Mouse (Mus musculus) heart, embryonic 14.5 days (tissue): ENCODE measurements around the gene Pde8b. TPM values are rescaled to one million over a fixed set of nuclear protein-coding genes. Genes with fewer than 3 reads are reported as not detected.

Source experiments
- ATAC-seq: fragments of 200-750 bp; cut with Nextera tagmentation; 2 replicates; pipeline ENCODE4 v1.8.0; 2017; ENCODE audit warnings: low read depth, moderate TSS enrichment; ENCODE audit not compliant: insufficient number of reproducible peaks, insufficient read depth, low FRiP score
- H3K27ac ChIP-seq, 2 experiments: fragments of 200-500 bp in 1 of 2; fragments of 300-500 bp in 1 of 2; sonication (generic) in 1 of 2; replicated peaks in 1 of 2; 2 replicates each; pipeline ENCODE4 v1.5.1; 2012 to 2014; ENCODE audit warnings: low read depth in 2 of 2, low read length in 2 of 2, control low read depth in 1 of 2, mild to moderate bottlenecking in 1 of 2, mixed read lengths in 1 of 2; ENCODE audit not compliant: control insufficient read depth in 1 of 2, insufficient read depth in 1 of 2
- H3K27me3 ChIP-seq: fragments of 300-500 bp; sonication (generic); 2 replicates; pipeline ENCODE4 v1.6.1; 2014; ENCODE audit warnings: mild to moderate bottlenecking, low read length, control low read depth; ENCODE audit not compliant: control insufficient read depth, insufficient read depth
- H3K36me3 ChIP-seq: fragments of 300-500 bp; sonication (generic); 2 replicates; pipeline ENCODE4 v1.6.1; 2014; ENCODE audit warnings: mild to moderate bottlenecking, control low read depth, low read length, mixed read lengths; ENCODE audit not compliant: control insufficient read depth, insufficient read depth
- H3K4me1 ChIP-seq, 2 experiments: fragments of 200-500 bp in 1 of 2; fragments of 300-500 bp in 1 of 2; sonication (generic) in 1 of 2; 2 replicates each; pipeline ENCODE4 v1.6.1; 2012 to 2014; ENCODE audit warnings: low read length in 2 of 2, control low read depth in 1 of 2, mixed read lengths in 1 of 2; ENCODE audit not compliant: control insufficient read depth in 2 of 2, insufficient read depth in 2 of 2
- H3K4me2 ChIP-seq: fragments of 300-500 bp; sonication (generic); 2 replicates; pipeline ENCODE4 v1.6.1; 2014; ENCODE audit warnings: mild to moderate bottlenecking, low read length
- H3K4me3 ChIP-seq, 2 experiments: fragments of 200-500 bp in 1 of 2; fragments of 300-500 bp in 1 of 2; sonication (generic) in 1 of 2; 2 replicates each; pipeline ENCODE4 v1.5.1; 2012 to 2014; ENCODE audit warnings: low read length in 2 of 2, mild to moderate bottlenecking in 2 of 2, control low read depth in 1 of 2, low read depth in 1 of 2, moderate library complexity in 1 of 2; ENCODE audit not compliant: control insufficient read depth in 1 of 2, insufficient read depth in 1 of 2
- H3K9ac ChIP-seq: fragments of 300-500 bp; sonication (generic); 2 replicates; pipeline ENCODE4 v1.6.1; 2014; ENCODE audit warnings: mild to moderate bottlenecking, low read length
- H3K9me3 ChIP-seq: fragments of 300-500 bp; sonication (generic); 2 replicates; pipeline ENCODE4 v1.6.1; 2016; ENCODE audit warnings: low read length, control low read depth; ENCODE audit not compliant: control insufficient read depth
- WGBS: fragments of 180-500 bp; shearing (Covaris S2); extraction: QIAGEN DNeasy Blood & Tissue Kit; methylation state at CpG from one replicate; pipeline ENCODE4 v1.1.7; 2014; 5-methylcytosine and 5-hydroxymethylcytosine counted together
- polyA plus RNA-seq: library from polyadenylated mRNA; unstranded; fragments of >200 nt; fragmentation: Nextera tagmentation; extraction: Ambion mirVana; gene quantifications from 2 replicates; pipeline ENCODE4 v1.2.1, GENCODE M21; 2014

Pde8b gene
- polyA plus RNA-seq, 1 experiment from 2014 or later, result 0.99 TPM

DNA sequence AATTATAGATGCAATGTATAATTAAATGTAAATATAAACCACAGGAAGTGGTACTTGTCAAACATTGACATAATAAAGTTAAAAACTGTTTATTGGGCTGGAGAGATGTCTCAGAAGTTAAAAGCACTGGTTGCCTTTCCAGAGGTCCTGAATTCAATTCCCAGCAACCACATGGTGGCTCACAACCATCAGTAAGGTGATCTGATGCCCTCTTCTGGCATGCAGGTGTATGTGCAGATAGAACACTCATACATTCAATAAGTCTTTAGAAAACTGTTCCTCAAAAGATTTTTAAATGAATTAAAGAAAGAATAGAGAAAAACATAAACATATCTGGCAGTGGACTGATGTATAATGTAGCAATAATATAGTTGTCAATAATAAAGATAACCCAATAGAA, 179.9 kb downstream of the Pde8b start:
- Histone ChIP-seq H3K4me3 (no peak overlapping the region), H3K36me3 (no peaks in the 10 kb centered on the region), H3K27me3 (no peaks in the 10 kb centered on the region), H3K4me1 (no peaks in the 10 kb centered on the region), H3K27ac (no peak overlapping the region), H3K9ac (no peak overlapping the region), H3K9me3 (no peaks in the 10 kb centered on the region), H3K4me2 (no peak overlapping the region)
- ATAC-seq, result no peak

- no peak overlapping the region for H3K27ac ChIP-seq
- no peaks in the 10 kb centered on the region for H3K27me3 ChIP-seq
- ATAC-seq, result no peak
- no peak overlapping the region for H3K4me2 ChIP-seq
- H3K9ac ChIP-seq, result no peak overlapping the region
- H3K9me3 ChIP-seq, result no peaks in the 10 kb centered on the region
- no peaks in the 10 kb centered on the region for H3K4me1 ChIP-seq
- WGBS, result 60% methylated on average over 6 of the region's 6 CpGs
- no peak overlapping the region for H3K4me3 ChIP-seq
- no peaks in the 10 kb centered on the region for H3K36me3 ChIP-seq
Observed at GRCm38 (mm10) chr13:95067854-95068253, 182.3 kb downstream of the Pde8b start.

- no peak for ATAC-seq
- no peaks in the 10 kb centered on the region for H3K36me3 ChIP-seq
- no peak overlapping the region for H3K4me3 ChIP-seq
- no peaks in the 10 kb centered on the region for H3K9me3 ChIP-seq
- no peaks in the 10 kb centered on the region for H3K4me1 ChIP-seq
- H3K27me3 ChIP-seq, result no peaks in the 10 kb centered on the region
- whole genome bisulfite sequencing, result 41% methylated on average over 4 of the region's 4 CpGs
- no peak overlapping the region for H3K27ac ChIP-seq
- H3K9ac ChIP-seq, result no peak overlapping the region
- no peak overlapping the region for H3K4me2 ChIP-seq
Observed at GRCm38 (mm10) chr13:95063390-95064017, 186.6 kb downstream of the Pde8b start.

- no peak overlapping the region for H3K9ac ChIP-seq
- ATAC-seq, result no peak
- no peak overlapping the region for H3K27ac ChIP-seq
- no peaks in the 10 kb centered on the region for H3K27me3 ChIP-seq
- no peak overlapping the region for H3K4me2 ChIP-seq
- WGBS, result 77% methylated on average over 4 of the region's 4 CpGs
- no peak overlapping the region for H3K4me3 ChIP-seq
- H3K36me3 ChIP-seq, result no peaks in the 10 kb centered on the region
- H3K9me3 ChIP-seq, result no peaks in the 10 kb centered on the region
- no peaks in the 10 kb centered on the region for H3K4me1 ChIP-seq
Observed at GRCm38 (mm10) chr13:95058885-95059284, 191.3 kb downstream of the Pde8b start.

- H3K36me3 ChIP-seq, result no peaks in the 10 kb centered on the region
- no peaks in the 10 kb centered on the region for H3K9me3 ChIP-seq
- no peaks in the 10 kb centered on the region for H3K27me3 ChIP-seq
- H3K4me3 ChIP-seq, result no peak overlapping the region
- H3K27ac ChIP-seq, result no peak overlapping the region
- no peak overlapping the region for H3K4me2 ChIP-seq
- ATAC-seq, result no peak
- no peak overlapping the region for H3K9ac ChIP-seq
- WGBS, result 80% methylated on average over 11 of the region's 11 CpGs
- H3K4me1 ChIP-seq, result no peaks in the 10 kb centered on the region
Observed at GRCm38 (mm10) chr13:95056501-95057280, 193.4 kb downstream of the Pde8b start.

DNA sequence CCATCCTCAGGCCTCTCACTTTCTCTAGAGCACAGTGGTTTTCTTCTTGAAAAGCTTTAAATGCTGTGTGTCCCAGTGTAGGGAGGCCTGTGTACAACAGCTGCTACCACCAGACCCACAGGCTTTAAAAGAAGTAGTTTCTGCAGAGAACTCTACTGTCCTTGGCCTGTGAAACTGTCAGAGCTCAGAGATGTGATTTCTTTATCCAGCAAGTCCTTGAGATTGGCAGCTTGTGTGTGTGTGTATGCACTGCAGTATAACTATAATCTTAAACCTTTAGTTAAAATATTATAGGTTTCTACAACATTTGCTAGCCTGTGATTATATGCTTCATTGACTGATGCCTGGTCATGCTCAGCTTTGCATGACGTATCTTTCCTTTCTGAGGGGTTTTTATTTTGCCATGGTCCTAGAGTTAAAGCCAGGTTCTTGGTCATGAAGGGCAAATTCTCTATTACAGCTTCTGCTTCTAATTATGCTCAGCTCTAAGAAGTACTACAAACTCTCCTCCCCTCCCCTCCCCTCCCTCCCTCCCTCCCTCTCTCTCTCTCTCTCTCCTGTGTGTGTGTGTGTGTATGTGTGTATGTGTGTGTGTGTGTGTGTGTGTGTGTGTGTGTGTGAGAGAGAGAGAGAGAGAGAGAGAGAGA, 194.3 kb downstream of the Pde8b start:
- Histone ChIP-seq H3K4me2 (no peak overlapping the region), H3K9ac (no peak overlapping the region), H3K4me1 (no peaks in the 10 kb centered on the region), H3K9me3 (no peaks in the 10 kb centered on the region), H3K27ac (no peak overlapping the region), H3K27me3 (no peaks in the 10 kb centered on the region), H3K36me3 (no peaks in the 10 kb centered on the region), H3K4me3 (no peak overlapping the region)
- 68% methylated on average over 1 of the region's 1 CpGs for WGBS
- ATAC-seq, result no peak

DNA sequence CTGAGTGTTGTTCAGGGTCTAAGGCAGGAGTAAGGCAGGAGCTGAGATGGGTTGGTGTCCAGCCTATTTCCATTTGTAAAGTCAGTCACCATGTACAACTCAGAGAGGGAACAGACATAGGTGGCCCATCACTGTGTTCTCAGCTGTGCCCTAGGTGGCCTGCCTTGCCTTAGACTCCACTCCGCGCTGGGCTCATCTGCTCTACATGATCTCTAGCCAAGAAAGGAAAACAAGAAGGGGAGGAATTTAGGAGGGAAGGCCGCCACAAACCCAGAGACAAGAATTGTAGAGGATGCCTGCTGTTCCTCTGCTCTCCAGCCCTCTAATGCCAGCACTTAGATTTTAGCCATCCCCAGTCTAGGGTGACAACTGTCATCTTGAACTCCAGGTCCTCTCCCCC, 197.7 kb downstream of the Pde8b start:
- Histone ChIP-seq H3K9ac (no peak overlapping the region), H3K4me2 (no peak overlapping the region), H3K36me3 (no peaks in the 10 kb centered on the region), H3K4me3 (no peak overlapping the region), H3K27ac (no peak overlapping the region), H3K27me3 (no peaks in the 10 kb centered on the region), H3K4me1 (peaks cover 0 to 2% of the 10 kb centered on the region in 2 experiments; a peak in 1 of 4 replicates), H3K9me3 (no peaks in the 10 kb centered on the region)
- 79% methylated on average over 3 of the region's 3 CpGs for WGBS
- no peak for ATAC-seq
